Mouse (Mus musculus) myocyte (in vitro differentiated cells): ENCODE data around the gene Ctu1. TPM values are rescaled to one million over a fixed set of nuclear protein-coding genes. Genes with fewer than 3 reads are reported as not detected.
"Not testable (repeated sequence)": the region's sequence is repeated elsewhere in the genome, so short reads cannot be mapped to it uniquely, and the experiment has no call there.

Source experiments
- H3K27me3 ChIP-seq: one replicate; pipeline ENCODE4 v1.6.1; 2011; ENCODE audit not compliant: control insufficient read depth, insufficient read depth, insufficient read length
- H3K36me3 ChIP-seq: one replicate; pipeline ENCODE4 v1.6.1; 2011; ENCODE audit not compliant: control insufficient read depth, insufficient read depth
- H3K4me2 ChIP-seq: one replicate; pipeline ENCODE4 v1.6.1; 2011; ENCODE audit warnings: low read depth, control low read depth
- H3K4me3 ChIP-seq: one replicate; pipeline ENCODE4 v1.5.1; 2011; ENCODE audit warnings: mild to moderate bottlenecking, control low read depth, moderate library complexity
- H3K79me2 ChIP-seq: one replicate; pipeline ENCODE4 v1.6.1; 2011; ENCODE audit not compliant: control insufficient read depth, insufficient read depth
- H3ac ChIP-seq: one replicate; pipeline ENCODE4 v1.6.1; 2011; ENCODE audit not compliant: control insufficient read depth, insufficient read length
- CEBPB ChIP-seq: IDR thresholded peaks from 2 replicates; pipeline ENCODE4 v1.6.1; 2011; ENCODE audit warnings: mild to moderate bottlenecking, moderate library complexity; ENCODE audit not compliant: poor library complexity, insufficient read depth, severe bottlenecking
- E2F4 ChIP-seq: IDR thresholded peaks from one replicate; pipeline ENCODE4 v1.6.1; 2011; ENCODE audit warnings: mild to moderate bottlenecking, control low read depth, moderate library complexity; ENCODE audit not compliant: insufficient read depth
- MAX ChIP-seq: IDR thresholded peaks from one replicate; pipeline ENCODE4 v1.6.1; 2011; ENCODE audit warnings: low read depth, mild to moderate bottlenecking, control low read depth
- MYOD1 ChIP-seq, 3 experiments: IDR thresholded peaks; one replicate each; pipeline ENCODE4 v1.6.1; 2011; ENCODE audit warnings: control low read depth in 2 of 3, low read depth in 2 of 3, mild to moderate bottlenecking in 2 of 3, moderate library complexity in 1 of 3; ENCODE audit not compliant: insufficient read length in 2 of 3, control insufficient read depth in 1 of 3
- MYOG ChIP-seq, 3 experiments: IDR thresholded peaks; one replicate each; pipeline ENCODE4 v1.6.1; 2011; ENCODE audit warnings: control low read depth in 2 of 3, low read depth in 2 of 3, mild to moderate bottlenecking in 2 of 3; ENCODE audit not compliant: insufficient read length in 2 of 3, control insufficient read depth in 1 of 3, insufficient read depth in 1 of 3
- POLR2A ChIP-seq: IDR thresholded peaks from one replicate; pipeline ENCODE4 v1.6.1; 2011; ENCODE audit warnings: low read depth, mild to moderate bottlenecking, control low read depth, moderate library complexity; ENCODE audit not compliant: insufficient read length
- POLR2AphosphoS2 ChIP-seq: IDR thresholded peaks from one replicate; pipeline ENCODE4 v1.6.1; 2011; ENCODE audit warnings: low read depth, control low read depth; ENCODE audit not compliant: insufficient read length
- REST ChIP-seq: IDR thresholded peaks from one replicate; pipeline ENCODE4 v1.6.1; 2011; ENCODE audit warnings: mild to moderate bottlenecking, control low read depth, moderate library complexity; ENCODE audit not compliant: insufficient read depth, insufficient read length
- SRF ChIP-seq: IDR thresholded peaks from one replicate; pipeline ENCODE4 v1.6.1; 2011; ENCODE audit warnings: low read depth; ENCODE audit not compliant: control insufficient read depth, insufficient read length
- TCF12 ChIP-seq: IDR thresholded peaks from one replicate; pipeline ENCODE4 v1.6.1; 2011; ENCODE audit warnings: mild to moderate bottlenecking, control low read depth; ENCODE audit not compliant: poor library complexity, insufficient read depth, severe bottlenecking
- TCF3 ChIP-seq: IDR thresholded peaks from one replicate; pipeline ENCODE4 v1.6.1; 2011; ENCODE audit warnings: low read depth, control low read depth; ENCODE audit not compliant: insufficient read length
- USF1 ChIP-seq: IDR thresholded peaks from one replicate; pipeline ENCODE4 v1.6.1; 2011; ENCODE audit warnings: low read depth, mild to moderate bottlenecking, control low read depth, moderate library complexity
- polyA plus RNA-seq: library from polyadenylated mRNA; unstranded; fragments of >200 nt; fragmentation: generic; extraction: Trizol; gene quantifications from one replicate; pipeline ENCODE4 v1.2.1, GENCODE M21; 2012; ENCODE audit warnings: missing spikeins

The Ctu1 gene
- polyA plus RNA-seq, 1 experiment: 9.9 TPM

GRCm38 (mm10) chr7:43662804-43663203 is 9.0 kb upstream of the Ctu1 start:
- H3K4me3 ChIP-seq: no peak overlapping the region
- no peaks in the 10 kb centered on the region for H3K79me2 ChIP-seq
- no peaks in the 10 kb centered on the region for H3K27me3 ChIP-seq
- TF ChIP-seq MYOG (IDR thresholded peaks at IDR 0.05; ENCODE audit: control insufficient read depth in 1 of 3, insufficient read depth in 1 of 3, insufficient read length in 2 of 3, low read depth in 2 of 3) (no peak), POLR2AphosphoS2 (no peak), USF1 (no peak), E2F4 (no peak), POLR2A (no peak), MAX (no peak), MYOD1 (IDR thresholded peaks at IDR 0.05; ENCODE audit: control insufficient read depth in 1 of 3, insufficient read length in 2 of 3, low read depth in 2 of 3) (no peak), CEBPB (no peak), TCF12 (no peak), REST (no peak), SRF (no peak), TCF3 (no peak)
- H3K36me3 ChIP-seq: no peaks in the 10 kb centered on the region
- H3K4me2 ChIP-seq: peak overlapping the region; percentile 38
- H3ac ChIP-seq: no peak overlapping the region

GRCm38 (mm10) chr7:43667221-43667620 is 4.6 kb upstream of the Ctu1 start:
- not testable (repeated sequence) for H3K36me3 ChIP-seq, H3K79me2 ChIP-seq, H3K4me2 ChIP-seq, H3K27me3 ChIP-seq, H3ac ChIP-seq, H3K4me3 ChIP-seq

- no peak overlapping the region for H3K4me2 ChIP-seq
- TF ChIP-seq MYOG (IDR thresholded peaks at IDR 0.05; ENCODE audit: control insufficient read depth in 1 of 3, insufficient read depth in 1 of 3, insufficient read length in 2 of 3, low read depth in 2 of 3) (no peak), MAX (no peak), USF1 (no peak), MYOD1 (IDR thresholded peaks at IDR 0.05; ENCODE audit: control insufficient read depth in 1 of 3, insufficient read length in 2 of 3, low read depth in 2 of 3) (no peak), POLR2A (no peak), TCF12 (no peak), REST (no peak), CEBPB (no peak), E2F4 (no peak), POLR2AphosphoS2 (no peak), TCF3 (no peak), SRF (no peak)
- no peak overlapping the region for H3K4me3 ChIP-seq
- no peaks in the 10 kb centered on the region for H3K36me3 ChIP-seq
- no peak overlapping the region for H3ac ChIP-seq
- H3K79me2 ChIP-seq: peaks cover 12% of the 10 kb centered on the region
- H3K27me3 ChIP-seq: no peaks in the 10 kb centered on the region
Observed at GRCm38 (mm10) chr7:43668582-43668981, 3.2 kb upstream of the Ctu1 start.

GRCm38 (mm10) chr7:43671064-43671808 is 580 bp upstream of the Ctu1 start:
- Histone ChIP-seq H3K27me3 (no peaks in the 10 kb centered on the region), H3K36me3 (peaks cover 4% of the 10 kb centered on the region), H3ac (peak overlapping the region; percentile 61), H3K4me3 (peak overlapping the region; percentile 61), H3K79me2 (peaks cover 20% of the 10 kb centered on the region), H3K4me2 (peak overlapping the region; percentile 72)
- TF ChIP-seq USF1 (no peak), POLR2AphosphoS2 (no peak), MYOG (IDR thresholded peaks at IDR 0.05; ENCODE audit: control insufficient read depth in 1 of 3, insufficient read depth in 1 of 3, insufficient read length in 2 of 3, low read depth in 2 of 3) (no peak), REST (no peak), POLR2A (no peak), MYOD1 (IDR thresholded peaks at IDR 0.05; ENCODE audit: control insufficient read depth in 1 of 3, insufficient read length in 2 of 3, low read depth in 2 of 3) (no peak)

- H3K4me3 ChIP-seq: peak overlapping the region; percentile 61
- H3K36me3 ChIP-seq: peaks cover 10% of the 10 kb centered on the region
- H3K79me2 ChIP-seq: peaks cover 20% of the 10 kb centered on the region
- TF ChIP-seq POLR2A (no peak), REST (no peak), E2F4 (no peak), CEBPB (no peak), TCF12 (no peak), TCF3 (no peak), MAX (no peak), USF1 (no peak), MYOG (IDR thresholded peaks at IDR 0.05; ENCODE audit: control insufficient read depth in 1 of 3, insufficient read depth in 1 of 3, insufficient read length in 2 of 3, low read depth in 2 of 3) (no peak), POLR2AphosphoS2 (no peak), SRF (no peak), MYOD1 (IDR thresholded peaks at IDR 0.05; ENCODE audit: control insufficient read depth in 1 of 3, insufficient read length in 2 of 3, low read depth in 2 of 3) (no peak)
- H3ac ChIP-seq: peak overlapping the region; percentile 61
- H3K27me3 ChIP-seq: no peaks in the 10 kb centered on the region
- H3K4me2 ChIP-seq: peak overlapping the region; percentile 82
Observed at GRCm38 (mm10) chr7:43672581-43673260, 905 bp downstream of the Ctu1 start.
